Mouse (Mus musculus) heart, postnatal 0 days (tissue): ENCODE measurements at regions not wholly inside any gene's neighbourhood (a gene's known extent, or its start where the extent isn't known, plus 50 kb on each side); places are given as distances from the start of the nearest gene placed in this dataset.

ENCODE experiments used
- CTCF ChIP-seq: IDR thresholded peaks from 2 replicates; pipeline ENCODE4 v1.5.1; 2016; ENCODE audit warnings: antibody characterized with exemption, control low read depth, low read depth
- EP300 ChIP-seq: IDR thresholded peaks from 2 replicates; pipeline ENCODE4 v1.6.1; 2016; ENCODE audit warnings: antibody characterized with exemption, low read depth

DNA sequence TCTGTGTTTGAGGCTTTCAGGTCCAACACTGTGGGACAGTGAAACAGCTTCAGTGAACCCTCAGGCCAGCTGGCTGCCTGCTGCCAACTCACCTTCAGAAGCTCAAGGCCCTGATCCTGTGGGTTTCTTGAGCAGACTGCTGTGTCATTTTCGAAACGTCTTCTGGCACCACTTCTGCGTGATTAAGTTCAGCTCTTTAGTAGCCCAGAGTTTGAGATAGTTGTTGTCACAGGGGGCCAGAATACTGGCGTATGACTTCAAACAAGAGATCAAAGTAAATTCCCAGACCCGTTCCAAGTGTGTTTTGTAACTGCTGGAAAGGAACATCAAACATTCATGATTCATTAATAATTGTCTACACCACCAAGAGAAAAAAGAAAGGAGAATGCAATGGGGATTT lies 236.9 kb downstream of the Snx13 start:
- TF ChIP-seq CTCF, result no peak
- no peak for TF ChIP-seq EP300
